Comparison of ENCODE assay signal across 8 mouse cellular contexts in genomic region chr12:5119286-5119685, GRCm38 (mm10).
DNase-seq lines count a peak whose midpoint lies in the region; ATAC-seq and TF ChIP-seq lines count a peak whose summit lies in the region.

No protein-coding gene starts in this region.

- no peaks in the 10 kb centered on the region for H3K36me3 ChIP-seq in heart, postnatal 0 days (replicated peaks; ENCODE audit: control insufficient read depth, insufficient read depth, low read length)
- H3K36me3 ChIP-seq in embryonic facial prominence, embryonic 13.5 days: 0 out of 2 replicates have a peak, but pooled peaks cover 2% of the 10 kb centered on the region
- no peaks in the 10 kb centered on the region for H3K36me3 ChIP-seq in hindbrain, postnatal 0 days (ENCODE audit: insufficient read depth, low read length)
- no peaks in the 10 kb centered on the region; the same call in 1 of the 2 replicates for H3K36me3 ChIP-seq in midbrain, embryonic 13.5 days

- no peaks in the 10 kb centered on the region; the same call in 1 of the 2 replicates for H3K4me1 ChIP-seq in heart, postnatal 0 days (ENCODE audit: control insufficient read depth, insufficient read depth)
- H3K4me1 ChIP-seq in embryonic facial prominence, embryonic 13.5 days: peaks cover 15% of the 10 kb centered on the region
- 0 out of 2 replicates have a peak, but pooled peaks cover 4% of the 10 kb centered on the region for H3K4me1 ChIP-seq in hindbrain, postnatal 0 days (ENCODE audit: insufficient read depth, low read length)
- H3K4me1 ChIP-seq in midbrain, embryonic 13.5 days (replicated peaks): peaks cover 35% of the 10 kb centered on the region

- no peaks in the 10 kb centered on the region for H3K27me3 ChIP-seq in heart, postnatal 0 days (ENCODE audit: control insufficient read depth, insufficient read depth, low read length)
- no peaks in the 10 kb centered on the region for H3K27me3 ChIP-seq in embryonic facial prominence, embryonic 13.5 days
- H3K27me3 ChIP-seq in hindbrain, postnatal 0 days (ENCODE audit: insufficient read depth, low read length): no peaks in the 10 kb centered on the region
- H3K27me3 ChIP-seq in midbrain, embryonic 13.5 days: no peaks in the 10 kb centered on the region

- peak overlapping the region; percentile 23; the same call in 1 of the 2 replicates for H3K4me3 ChIP-seq in heart, postnatal 0 days (ENCODE audit: low read depth, low read length)
- H3K4me3 ChIP-seq in embryonic facial prominence, embryonic 13.5 days: 0 out of 2 replicates have a peak overlapping the region, but pooled peaks have one; percentile 1
- peak overlapping the region; percentile 23 for H3K4me3 ChIP-seq in hindbrain, postnatal 0 days (ENCODE audit: low read length)
- peak overlapping the region; percentile 27 for H3K4me3 ChIP-seq in midbrain, embryonic 13.5 days (replicated peaks)

- WGBS in heart, postnatal 0 days: 52% methylated on average over 9 of the region's 9 CpGs
- 52% methylated on average over 9 of the region's 9 CpGs for WGBS in embryonic facial prominence, embryonic 13.5 days
- 48% methylated on average over 9 of the region's 9 CpGs for WGBS in hindbrain, postnatal 0 days
- 43% methylated on average over 9 of the region's 9 CpGs for WGBS in midbrain, embryonic 13.5 days

- no peak for TF ChIP-seq CTCF in heart, postnatal 0 days (IDR thresholded peaks at IDR 0.05; ENCODE audit: low read depth)
- TF ChIP-seq CTCF in hindbrain, postnatal 0 days (IDR thresholded peaks at IDR 0.05; ENCODE audit: low read depth): no peak

- no peak for DNase-seq in heart, postnatal 0 days (ENCODE audit: low spot score)
- DNase-seq in heart, adult 9 months (ENCODE audit: low spot score in 2 of 2): no peak
- peak; percentile 18 for DNase-seq in hindbrain, postnatal 0 days (ENCODE audit: low spot score)
- no peak for DNase-seq in adrenal gland, postnatal 10 days
- no peak for DNase-seq in embryo, embryonic 10 days (ENCODE audit: low spot score)
- no peak for DNase-seq in testis, postnatal 10 days (ENCODE audit: low spot score)

- no peak overlapping the region for H3K27ac ChIP-seq in heart, postnatal 0 days (ENCODE audit: low read depth)
- no peak overlapping the region for H3K27ac ChIP-seq in embryonic facial prominence, embryonic 13.5 days
- 0 out of 2 replicates have a peak overlapping the region, but pooled peaks have one; percentile 48 for H3K27ac ChIP-seq in hindbrain, postnatal 0 days
- no peak overlapping the region for H3K27ac ChIP-seq in midbrain, embryonic 13.5 days

- H3K4me2 ChIP-seq in heart, postnatal 0 days (ENCODE audit: low read depth, low read length): peak overlapping the region; percentile 49
- H3K4me2 ChIP-seq in embryonic facial prominence, embryonic 13.5 days: peak overlapping the region; percentile 49
- peak overlapping the region; percentile 51 for H3K4me2 ChIP-seq in hindbrain, postnatal 0 days (ENCODE audit: low read depth, low read length)
- H3K4me2 ChIP-seq in midbrain, embryonic 13.5 days (replicated peaks): peak overlapping the region; percentile 45

- H3K9me3 ChIP-seq in heart, postnatal 0 days (replicated peaks; ENCODE audit: control insufficient read depth, low read length): no peaks in the 10 kb centered on the region
- H3K9me3 ChIP-seq in embryonic facial prominence, embryonic 13.5 days: no peaks in the 10 kb centered on the region
- H3K9me3 ChIP-seq in hindbrain, postnatal 0 days (ENCODE audit: low read length): no peaks in the 10 kb centered on the region
- no peaks in the 10 kb centered on the region for H3K9me3 ChIP-seq in midbrain, embryonic 13.5 days

- no peak for TF ChIP-seq EP300 in heart, postnatal 0 days (IDR thresholded peaks at IDR 0.05; ENCODE audit: low read depth)

- H3K9ac ChIP-seq in heart, postnatal 0 days (replicated peaks; ENCODE audit: low read depth, low read length): no peak overlapping the region
- no peak overlapping the region for H3K9ac ChIP-seq in embryonic facial prominence, embryonic 13.5 days
- H3K9ac ChIP-seq in hindbrain, postnatal 0 days (replicated peaks; ENCODE audit: low read length): no peak overlapping the region
- no peak overlapping the region for H3K9ac ChIP-seq in midbrain, embryonic 13.5 days (replicated peaks)

- ATAC-seq in heart, postnatal 0 days (ENCODE audit: insufficient read depth, low read depth): no peak
- no peak for ATAC-seq in embryonic facial prominence, embryonic 13.5 days (ENCODE audit: insufficient number of reproducible peaks, insufficient read depth, low FRiP score, low TSS enrichment, low read depth)
- no peak for ATAC-seq in hindbrain, postnatal 0 days
- no peak for ATAC-seq in midbrain, embryonic 13.5 days
